34 mouse cellular contexts compared by ENCODE assay signal in genomic region chr9:99074462-99074861, GRCm38 (mm10). TPM values are rescaled to one million over a fixed set of nuclear protein-coding genes. Genes with fewer than 3 reads are reported as not detected.
DNase-seq lines count a peak whose midpoint lies in the region; ATAC-seq lines count a peak whose summit lies in the region.
"Had no signal": no experiment of that assay in that cellular context is flagged by ENCODE, and none has a peak within 500 bp of the region (broad histone marks: within the 10 kb centered on the region; RNA-seq: fewer than 3 reads in every experiment).

No protein-coding gene starts in this region.

- H3K9me3 ChIP-seq in midbrain, embryonic 11.5 days (ENCODE audit: control insufficient read depth, low read length): no peaks in the 10 kb centered on the region
- H3K9me3 ChIP-seq in midbrain, embryonic 14.5 days (ENCODE audit: control insufficient read depth, low read length): no peaks in the 10 kb centered on the region
- H3K9me3 ChIP-seq: forebrain, embryonic 10.5 days; forebrain, embryonic 13.5 days; heart, embryonic 12.5 days; heart, embryonic 15.5 days; hindbrain, embryonic 10.5 days; hindbrain, embryonic 13.5 days had no signal

- H3K4me2 ChIP-seq in midbrain, embryonic 11.5 days: no peak overlapping the region
- no peak overlapping the region for H3K4me2 ChIP-seq in midbrain, embryonic 14.5 days (ENCODE audit: low read length)
- H3K4me2 ChIP-seq: forebrain, embryonic 13.5 days; heart, embryonic 12.5 days; heart, embryonic 15.5 days; hindbrain, embryonic 13.5 days had no signal

- H3K36me3 ChIP-seq in midbrain, embryonic 11.5 days (ENCODE audit: control insufficient read depth, insufficient read depth, low read length): no peaks in the 10 kb centered on the region
- peaks cover 7% of the 10 kb centered on the region; the same call in 1 of the 2 replicates for H3K36me3 ChIP-seq in midbrain, embryonic 14.5 days (ENCODE audit: control insufficient read depth, insufficient read depth, low read length)
- peaks cover 12% of the 10 kb centered on the region; the same call in 1 of the 2 replicates for H3K36me3 ChIP-seq in macrophage (ENCODE audit: inconsistent target)
- H3K36me3 ChIP-seq: heart, embryonic 15.5 days had no signal

- no peak for ATAC-seq in midbrain, embryonic 11.5 days (ENCODE audit: low FRiP score)
- ATAC-seq in midbrain, embryonic 14.5 days (ENCODE audit: low FRiP score, low TSS enrichment): no peak
- ATAC-seq in monocyte, adult 5-6 weeks (replicated peaks; ENCODE audit: insufficient number of reproducible peaks, low FRiP score, low TSS enrichment, poor library complexity, severe bottlenecking): peak; percentile 56
- no peak for ATAC-seq in frontal cortex, adult (ENCODE audit: low TSS enrichment)
- ATAC-seq: CD4-positive, CD25-positive, alpha-beta regulatory T cell, adult 4 months; forebrain, embryonic 13.5 days; forebrain, embryonic 16.5 days; hindbrain, embryonic 16.5 days had no signal

- 92% methylated on average over 2 of the region's 2 CpGs for WGBS in midbrain, embryonic 11.5 days
- 86% methylated on average over 2 of the region's 2 CpGs for WGBS in midbrain, embryonic 14.5 days
- WGBS in macrophage (ENCODE audit: missing documents): 3% methylated on average over 2 of the region's 2 CpGs

- no peaks in the 10 kb centered on the region for H3K4me1 ChIP-seq in midbrain, embryonic 11.5 days (ENCODE audit: control insufficient read depth, insufficient read depth, low read length)
- H3K4me1 ChIP-seq in midbrain, embryonic 14.5 days (ENCODE audit: control insufficient read depth, insufficient read depth, low read length): no peaks in the 10 kb centered on the region
- H3K4me1 ChIP-seq: forebrain, embryonic 10.5 days; forebrain, embryonic 13.5 days; heart, embryonic 12.5 days; heart, embryonic 15.5 days; hindbrain, embryonic 10.5 days; hindbrain, embryonic 13.5 days had no signal

- no peaks in the 10 kb centered on the region for H3K27me3 ChIP-seq in midbrain, embryonic 11.5 days (ENCODE audit: control insufficient read depth, insufficient read depth, low read length)
- H3K27me3 ChIP-seq in midbrain, embryonic 14.5 days (ENCODE audit: control insufficient read depth, insufficient read depth, low read length): no peaks in the 10 kb centered on the region
- H3K27me3 ChIP-seq: forebrain, embryonic 13.5 days; heart, embryonic 12.5 days; heart, embryonic 15.5 days; hindbrain, embryonic 13.5 days had no signal

- H3K79me2 ChIP-seq in macrophage (ENCODE audit: inconsistent target): no peaks in the 10 kb centered on the region

- H3K9ac ChIP-seq in midbrain, embryonic 11.5 days (ENCODE audit: low read length): no peak overlapping the region
- H3K9ac ChIP-seq in midbrain, embryonic 14.5 days (replicated peaks; ENCODE audit: low read length): no peak overlapping the region
- H3K9ac ChIP-seq: forebrain, embryonic 13.5 days; heart, embryonic 12.5 days; heart, embryonic 15.5 days; hindbrain, embryonic 13.5 days had no signal

- no peak overlapping the region for H3K4me3 ChIP-seq in midbrain, embryonic 11.5 days (ENCODE audit: low read depth, low read length)
- H3K4me3 ChIP-seq in midbrain, embryonic 14.5 days (replicated peaks; ENCODE audit: low read depth, low read length): no peak overlapping the region
- no peak overlapping the region for H3K4me3 ChIP-seq in macrophage (ENCODE audit: inconsistent target)
- H3K4me3 ChIP-seq: forebrain, embryonic 10.5 days; forebrain, embryonic 13.5 days; gastrocnemius, adult 2 months; heart, embryonic 12.5 days; heart, embryonic 15.5 days; hindbrain, embryonic 10.5 days; hindbrain, embryonic 13.5 days had no signal

- no peak overlapping the region for H3K27ac ChIP-seq in midbrain, embryonic 11.5 days (ENCODE audit: low read depth, low read length)
- H3K27ac ChIP-seq in midbrain, embryonic 14.5 days (replicated peaks; ENCODE audit: low read depth, low read length): no peak overlapping the region
- H3K27ac ChIP-seq in macrophage: peak overlapping the region; percentile 45
- H3K27ac ChIP-seq: forebrain, embryonic 10.5 days; forebrain, embryonic 13.5 days; gastrocnemius, adult 2 months; heart, embryonic 15.5 days; hindbrain, embryonic 10.5 days; hindbrain, embryonic 13.5 days had no signal

- DNase-seq in midbrain, embryonic 11.5 days (ENCODE audit: low spot score, missing footprints): peak; percentile 26
- no peak for DNase-seq in midbrain, embryonic 14.5 days
- no peak for DNase-seq in left cerebral cortex, adult 8-10 months (ENCODE audit: low spot score in 2 of 2)
- DNase-seq: adrenal gland, adult 2 months; adrenal gland, postnatal 14 days; cerebellum, adult 11-12 months; cerebellum, adult 8-10 months; cerebellum, postnatal 10 days; cerebellum, postnatal 36 days; gastrocnemius, adult 2 months; gastrocnemius, postnatal 14 days; heart, adult 18-20 months; heart, postnatal 10 days; heart, postnatal 36 days had no signal

RNA-seq across cellular contexts. Expression of gene Gm1123, which starts 38.9 kb away (rescaled TPM):
- 0.08 TPM in 1 of 2 replicates, not detected in the other for polyA plus RNA-seq in midbrain, embryonic 11.5 days (2014; fragmentation: Nextera tagmentation; extraction: Ambion mirVana)
- polyA plus RNA-seq in midbrain, embryonic 14.5 days (2014; fragmentation: Nextera tagmentation; extraction: Ambion mirVana): not detected in 2 replicates
- 1 to 10 TPM in 2 of 26 experiments, under 1 TPM in 4, not detected in 20; 0.55 to 1.5 (median 0.88) TPM for total RNA-seq in macrophage (2018; cell fraction: chromatin; rRNA removed)
- total RNA-seq in macrophage (2018; cell fraction: cytosol; rRNA removed): under 1 TPM in 2 of 26 experiments, not detected in 24; 0.09 to 0.10 TPM
- 1 to 10 TPM in 3 of 26 experiments, under 1 TPM in 5, not detected in 18; 0.40 to 2.7 (median 0.81) TPM for total RNA-seq in macrophage (2018; cell fraction: nucleus; rRNA removed)
- not detected in 3 replicates for polyA plus RNA-seq in macrophage (2018)
- not detected in 3 replicates for total RNA-seq in monocyte, adult 5-6 weeks (2017)
- under 1 TPM in 1 of 4 experiments, not detected in 3; 0.23 TPM for total RNA-seq in left cerebral cortex, adult 8-10 months (2022)
- total RNA-seq: adrenal gland, adult 2 months; adrenal gland, postnatal 14 days; adrenal gland, postnatal 4 days; gastrocnemius, adult 2 months; gastrocnemius, postnatal 14 days; gastrocnemius, postnatal 4 days; heart, postnatal 10 days; heart, postnatal 36 days; MEL had no signal
- polyA plus RNA-seq: adrenal gland, adult 2 months; C2C12; cortical plate, adult 2 months; embryonic facial prominence, embryonic 11.5 days; embryonic facial prominence, embryonic 14.5 days; forebrain, embryonic 10.5 days; forebrain, embryonic 16.5 days; frontal cortex, adult 2 months; hindbrain, embryonic 10.5 days had no signal
